Mouse (Mus musculus): ENCODE results near the gene Atp6v1b1.

DNA sequence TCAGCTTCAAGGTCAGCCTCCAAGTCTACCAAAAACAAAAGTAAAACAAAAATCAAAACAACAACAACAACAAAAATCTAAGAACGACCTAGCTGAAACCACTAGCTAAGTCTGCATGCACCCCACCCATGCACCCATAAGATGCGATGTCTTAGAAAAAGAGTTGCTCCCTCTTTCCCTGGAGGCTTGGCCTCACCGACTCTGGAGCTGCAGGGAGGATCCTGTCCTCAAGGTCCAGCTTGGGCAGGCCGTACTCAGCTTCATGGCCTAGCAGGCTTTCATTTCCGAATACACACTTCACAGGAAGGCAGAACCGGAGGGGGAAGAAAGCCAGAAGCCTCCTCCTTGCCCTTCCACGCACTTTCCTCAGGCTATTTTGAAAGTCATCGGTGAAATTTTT is 25.8 kb upstream of the Atp6v1b1 start:
- TF ChIP-seq CTCF (IDR thresholded peaks at IDR 0.05; ENCODE audit: low read depth, low read length) (no peak), POLR2A (IDR thresholded peaks at IDR 0.05; ENCODE audit: borderline replicate concordance, low read depth, low read length) (no peak)

Data from bone marrow macrophage, adult 2 months (primary cell).